Mouse (Mus musculus): ENCODE measurements around the gene Cdc37.
A peak's percentile ranks its signal among the peaks of the same experiment; 100 is the strongest.

- TF ChIP-seq CTCF (IDR thresholded peaks at IDR 0.05; ENCODE audit: low read depth) (peak; percentile 60), EP300 (optimal IDR thresholded peaks at IDR 0.05) (no peak)
Measured at GRCm38 (mm10) chr9:21132102-21132775, 17.5 kb downstream of the Cdc37 start.

All from stomach, postnatal 0 days (tissue).